Mouse (Mus musculus) liver, adult 2 months (tissue): Measurements from ENCODE around the gene Arl15.

Experiments used
- CTCF ChIP-seq: fragments of 200-500 bp; IDR thresholded peaks from 2 replicates; pipeline ENCODE4 v1.5.1; 2011; ENCODE audit warnings: low read depth, low read length, control low read depth
- POLR2A ChIP-seq: fragments of 200-500 bp; IDR thresholded peaks from 2 replicates; pipeline ENCODE4 v1.6.1; 2011; ENCODE audit warnings: low read length, control low read depth; ENCODE audit not compliant: insufficient read depth; ENCODE audit errors: extremely low read depth

DNA sequence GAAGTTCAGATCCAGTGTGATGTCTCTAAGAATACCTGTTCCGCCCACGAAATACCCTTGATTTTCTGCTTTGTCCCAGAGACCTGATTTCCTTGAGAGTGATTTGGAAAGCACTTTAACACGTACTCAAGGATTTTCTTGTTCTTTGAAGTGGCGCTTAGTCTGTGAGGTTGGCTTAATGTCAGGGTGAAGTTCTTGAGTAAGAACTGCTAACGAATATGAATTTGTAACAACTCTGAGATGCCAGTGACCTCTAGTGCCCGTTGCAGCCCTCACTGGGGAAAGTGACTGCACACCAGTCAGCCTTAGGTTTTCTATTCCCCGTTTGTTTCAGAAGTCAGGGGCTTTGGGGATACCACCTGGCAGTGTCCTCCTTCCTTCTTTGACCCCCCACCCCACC lies 70.0 kb downstream of the Arl15 start:
- TF ChIP-seq CTCF (peak; percentile 54), POLR2A (no peak)
